Mouse (Mus musculus): ENCODE results near the gene Stoml1.

Gene Stoml1

DNA sequence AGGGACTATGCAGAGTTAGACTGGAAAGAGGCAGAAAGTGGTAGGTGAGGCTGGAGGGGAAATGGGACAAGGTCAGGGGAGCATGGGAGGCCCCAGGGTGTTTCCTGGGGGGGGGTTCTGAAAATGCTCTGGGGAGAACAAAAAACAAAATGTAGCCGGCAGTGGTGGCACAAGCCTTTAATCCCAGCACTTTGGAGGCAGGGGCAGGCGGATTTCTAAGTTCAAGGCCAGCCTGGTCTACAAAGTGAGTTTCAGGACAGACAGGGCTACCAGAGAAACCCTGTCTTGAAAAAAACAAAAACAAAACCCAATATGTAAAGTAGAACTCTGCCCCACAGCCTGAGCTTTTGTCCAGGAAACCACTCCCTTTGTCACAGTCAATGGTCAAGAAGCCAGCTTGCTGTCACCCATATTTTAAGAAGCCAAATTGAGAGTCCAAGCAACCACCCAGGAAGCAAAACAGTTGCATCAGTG lies 19.1 kb downstream of the Stoml1 start:
- DNase-seq (ENCODE audit: low spot score in 2 of 2) = no peak

DNA sequence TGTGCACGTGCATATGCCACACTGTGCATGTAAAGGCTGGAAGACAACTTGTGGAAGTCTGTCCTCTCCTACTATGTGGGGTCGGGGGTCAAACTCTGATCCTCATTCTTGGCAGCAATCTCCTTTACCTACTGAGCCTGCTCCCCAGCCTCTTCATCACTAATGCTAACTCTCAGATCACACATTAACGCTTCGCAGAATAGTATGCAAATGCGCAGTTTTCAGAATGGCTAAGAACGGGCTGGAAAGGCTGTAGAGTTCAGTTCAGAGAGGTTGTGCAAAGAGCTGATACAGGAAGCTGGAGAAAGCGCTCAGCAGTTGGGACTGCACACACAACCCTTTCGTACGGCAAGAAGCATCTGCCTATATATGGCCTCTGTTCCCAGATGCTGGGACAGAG lies 19.9 kb downstream of the Stoml1 start:
- no peak for DNase-seq (ENCODE audit: low spot score in 2 of 2)

GRCm38 (mm10) chr9:58274101-58274604 lies 21.2 kb downstream of the Stoml1 start:
- DNase-seq (ENCODE audit: low spot score in 2 of 2) = no peak

- DNase-seq (ENCODE audit: low spot score in 2 of 2) = no peak
These were observed 21.7 kb downstream of the Stoml1 start for GRCm38 (mm10) chr9:58274626-58275025.

- DNase-seq (ENCODE audit: low spot score in 2 of 2) = no peak
These were observed 22.3 kb downstream of the Stoml1 start for GRCm38 (mm10) chr9:58275115-58275774.

DNA sequence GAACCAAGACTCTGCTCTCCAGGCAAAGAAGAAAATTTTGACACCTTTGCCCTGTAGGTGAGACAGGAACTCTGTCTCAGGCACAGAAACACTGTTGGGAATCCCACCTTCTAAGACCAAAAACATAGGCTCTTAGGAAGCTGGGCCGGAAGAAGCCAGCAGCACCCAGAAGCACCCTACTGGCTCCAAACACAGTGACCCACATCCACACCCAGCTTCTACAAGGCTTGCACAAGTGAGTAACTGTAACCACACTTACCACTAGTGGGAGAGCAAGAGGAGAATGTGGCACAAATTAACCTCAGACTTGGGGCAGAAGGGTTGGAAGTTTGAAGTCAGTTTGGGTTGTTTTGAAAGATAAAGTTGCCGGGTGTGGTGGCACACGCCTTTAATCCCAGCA lies 22.8 kb downstream of the Stoml1 start:
- no peak for DNase-seq (ENCODE audit: low spot score in 2 of 2)

GRCm38 (mm10) chr9:58276346-58276745 lies 23.4 kb downstream of the Stoml1 start:
- no peak for DNase-seq (ENCODE audit: low spot score in 2 of 2)

DNA sequence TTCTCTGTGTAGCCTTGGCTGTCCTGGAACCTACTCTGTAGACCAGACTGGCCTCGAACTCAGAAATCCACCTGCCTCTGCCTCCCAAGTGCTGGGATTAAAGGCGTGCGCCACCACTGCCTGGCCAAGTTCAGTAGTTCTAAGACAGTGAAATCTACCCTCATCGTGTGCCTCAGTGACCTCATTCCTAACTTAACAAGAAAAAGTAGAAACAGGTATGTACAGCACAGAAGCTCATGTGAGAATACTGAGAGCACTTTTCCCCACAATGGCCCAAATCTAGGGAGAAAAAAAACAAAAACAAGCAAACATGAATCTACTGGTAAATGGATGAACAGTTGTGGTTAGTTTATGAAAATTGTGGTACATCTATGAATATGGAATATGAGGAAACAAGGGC lies 25.3 kb downstream of the Stoml1 start:
- no peak for DNase-seq (ENCODE audit: low spot score in 2 of 2)

- no peak for DNase-seq (ENCODE audit: low spot score in 2 of 2)
These were observed 26.1 kb downstream of the Stoml1 start for GRCm38 (mm10) chr9:58278821-58279723.

- DNase-seq (ENCODE audit: low spot score in 2 of 2) = no peak
These were observed 26.8 kb downstream of the Stoml1 start for GRCm38 (mm10) chr9:58279780-58280179.

DNA sequence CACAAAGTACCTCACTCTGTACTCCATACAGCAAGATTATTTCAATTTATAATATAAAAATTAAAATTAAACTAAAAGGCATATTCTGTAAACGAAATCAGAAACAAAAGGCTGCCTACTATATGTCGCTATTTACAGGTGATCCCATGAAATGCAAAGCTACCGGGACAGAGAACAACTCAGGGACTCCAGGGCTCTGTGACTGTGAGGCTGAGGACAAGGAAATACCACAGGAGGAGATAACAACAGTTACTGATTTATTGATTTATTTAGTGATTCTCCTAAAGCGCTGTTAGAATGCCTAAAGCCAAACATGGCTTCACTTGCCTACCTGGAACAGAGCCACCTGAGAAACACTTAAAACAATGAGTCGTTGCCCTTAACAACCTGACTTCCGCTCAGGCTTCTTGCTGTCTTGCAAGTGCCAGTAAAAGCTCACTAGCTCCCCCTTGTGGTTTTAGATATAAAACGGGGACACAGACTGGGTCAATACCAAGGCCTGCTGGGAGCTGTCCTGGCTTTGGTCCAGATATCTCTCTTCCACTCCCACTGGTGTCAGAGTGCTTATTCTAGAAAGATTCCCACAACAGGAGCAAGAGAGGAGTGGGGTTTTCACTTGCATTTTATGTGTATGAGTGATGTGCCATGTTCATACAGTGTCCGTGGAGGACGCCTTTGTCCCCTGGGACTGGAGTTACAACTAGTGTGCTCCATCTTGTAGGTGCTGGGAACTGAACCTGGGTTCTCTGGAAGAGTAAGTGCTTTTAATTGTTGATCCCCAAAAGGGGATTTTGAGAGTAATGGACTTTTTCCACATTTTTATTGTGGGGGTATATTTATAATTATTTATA lies 27.5 kb downstream of the Stoml1 start:
- peak in 1 of 2 experiments; percentile 38 for DNase-seq (ENCODE audit: low spot score in 2 of 2)

DNA sequence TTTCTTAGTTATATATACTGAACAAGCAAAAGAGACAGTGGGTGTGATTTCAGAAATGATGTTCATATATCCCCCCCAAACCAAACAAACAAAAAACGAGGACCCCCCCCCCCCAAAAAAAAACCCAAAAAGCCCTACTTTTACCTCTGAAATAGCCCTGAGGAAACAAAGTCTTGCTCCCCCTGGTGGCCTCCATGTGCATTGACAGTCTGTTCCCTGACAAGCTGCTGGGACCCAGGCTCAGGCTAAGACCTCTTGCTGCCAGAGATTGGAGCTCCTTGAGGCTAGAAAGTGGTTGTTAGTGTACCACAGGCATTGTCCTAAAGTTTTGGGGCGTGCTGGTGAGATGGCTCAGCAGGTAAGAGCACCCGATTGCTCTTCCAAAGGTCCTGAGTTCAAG lies 28.6 kb downstream of the Stoml1 start:
- DNase-seq (ENCODE audit: low spot score in 2 of 2) = no peak

GRCm38 (mm10) chr9:58283431-58283830 lies 30.5 kb downstream of the Stoml1 start:
- DNase-seq (ENCODE audit: low spot score in 2 of 2) = no peak

- DNase-seq (ENCODE audit: low spot score in 2 of 2) = no peak
These were observed 36.1 kb downstream of the Stoml1 start for GRCm38 (mm10) chr9:58289090-58289489.

GRCm38 (mm10) chr9:58289901-58290300 lies 36.9 kb downstream of the Stoml1 start:
- no peak for DNase-seq (ENCODE audit: low spot score in 2 of 2)

DNA sequence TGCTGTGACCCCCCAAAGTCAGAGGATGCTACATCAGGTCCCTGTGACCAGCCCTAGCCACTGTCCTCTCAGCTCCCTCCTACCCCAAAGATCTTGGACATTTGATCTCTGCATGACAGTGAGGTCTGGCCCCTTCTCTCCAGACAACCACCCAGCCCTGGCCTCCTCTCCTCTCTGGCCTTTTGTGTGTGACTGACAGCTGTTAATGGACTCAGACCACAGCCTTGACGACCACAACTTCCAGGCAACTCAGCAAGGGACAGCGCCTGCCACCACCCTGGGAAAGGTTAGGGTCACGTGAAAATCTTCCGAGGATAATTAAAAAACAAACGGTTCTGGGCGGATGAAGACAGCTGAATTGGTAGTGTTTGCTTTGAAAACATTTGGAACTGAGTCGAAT lies 41.6 kb downstream of the Stoml1 start:
- no peak for DNase-seq (ENCODE audit: low spot score in 2 of 2)

GRCm38 (mm10) chr9:58295345-58295744 lies 42.4 kb downstream of the Stoml1 start:
- DNase-seq (ENCODE audit: low spot score in 2 of 2) = no peak

DNA sequence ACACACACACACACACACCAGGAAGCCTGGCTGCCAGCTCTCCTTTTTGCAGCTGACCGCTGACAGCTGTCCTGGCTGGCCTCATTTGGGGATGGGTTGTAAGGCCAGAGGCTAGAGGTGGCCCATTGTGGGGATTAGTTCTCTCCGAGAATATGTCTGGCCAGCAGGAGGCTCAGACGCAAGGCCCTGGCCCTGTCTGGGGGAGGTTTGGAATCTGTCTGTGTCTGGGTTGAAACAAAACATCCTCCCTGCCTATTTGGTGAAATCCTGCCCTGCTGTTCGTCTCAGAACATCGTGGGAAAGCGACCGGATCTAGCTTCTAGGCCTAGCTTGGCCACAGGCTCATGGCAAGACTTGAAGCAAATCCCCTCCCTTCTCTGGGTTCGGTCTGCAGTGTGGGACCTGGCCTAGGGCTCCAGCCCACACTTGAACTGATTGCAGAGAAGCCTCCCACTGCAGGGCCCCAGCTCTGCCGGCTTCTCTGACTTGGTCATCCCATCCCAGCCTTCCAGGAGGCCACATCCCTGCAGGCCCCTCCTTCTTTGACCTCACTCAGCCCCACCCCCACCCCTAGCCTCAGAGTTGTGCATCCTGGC lies 42.9 kb downstream of the Stoml1 start:
- DNase-seq (ENCODE audit: low spot score in 2 of 2) = peak in 1 of 2 experiments; percentile 53

GRCm38 (mm10) chr9:58297065-58297464 lies 44.1 kb downstream of the Stoml1 start:
- no peak for DNase-seq (ENCODE audit: low spot score in 2 of 2)

DNA sequence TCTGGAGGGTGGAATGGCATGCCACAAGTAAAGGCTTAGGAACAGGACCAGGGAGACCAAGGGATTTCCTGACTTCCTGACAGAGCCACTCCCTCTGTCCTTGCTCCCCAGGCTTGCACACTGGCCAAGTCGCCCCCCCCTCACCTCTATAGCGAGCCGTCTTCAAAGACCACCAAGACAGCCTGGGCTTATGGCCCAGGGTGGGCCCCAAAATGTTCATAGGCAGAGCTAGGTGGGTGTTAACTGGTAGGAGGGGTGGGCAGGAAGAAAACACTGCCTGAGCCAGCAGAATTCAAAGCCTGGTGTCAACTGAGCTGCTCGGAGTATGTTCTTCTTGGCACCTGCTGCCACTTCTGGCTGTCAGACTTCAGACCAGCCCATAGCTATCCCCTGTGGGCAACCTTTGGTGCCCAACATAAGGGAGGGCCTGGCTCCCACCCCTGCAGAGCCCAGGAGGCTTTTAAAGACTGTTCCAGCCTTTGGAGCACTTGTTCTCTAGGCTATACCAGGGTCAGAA lies 45.1 kb downstream of the Stoml1 start:
- DNase-seq (ENCODE audit: low spot score in 2 of 2) = no peak

- DNase-seq (ENCODE audit: low spot score in 2 of 2) = no peak
These were observed 46.4 kb downstream of the Stoml1 start for GRCm38 (mm10) chr9:58299356-58299799.

Measured in urinary bladder, adult 18-20 months (tissue).